Comparison of ENCODE assay signal across 14 mouse cellular contexts in the genomic region with DNA sequence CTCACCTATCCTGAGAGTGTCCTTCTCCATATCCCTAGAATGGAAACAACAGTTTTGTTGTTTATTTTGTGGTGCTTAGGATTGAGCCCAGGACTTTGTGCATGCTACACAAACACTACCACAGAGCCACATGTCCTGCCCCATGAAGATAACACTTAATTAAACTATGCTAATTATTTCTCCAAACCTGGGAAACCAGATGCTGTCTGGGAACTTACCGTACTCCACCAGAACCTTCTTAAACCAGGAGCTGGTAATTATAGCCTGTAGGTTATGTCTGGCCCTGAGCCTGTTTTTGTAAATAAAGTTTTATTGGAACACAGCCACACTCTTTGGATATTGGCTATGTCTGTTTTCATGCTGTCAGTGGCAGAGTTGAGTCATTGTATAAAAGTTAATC. TPM values are rescaled to one million over a fixed set of nuclear protein-coding genes. Genes with fewer than 3 reads are reported as not detected.
DNase-seq lines count a peak whose midpoint lies in the region; ATAC-seq and TF ChIP-seq lines count a peak whose summit lies in the region.
"Had no signal": no experiment of that assay in that cellular context is flagged by ENCODE, and none has a peak within 500 bp of the region (broad histone marks: within the 10 kb centered on the region; RNA-seq: fewer than 3 reads in every experiment).

No protein-coding gene starts in this region.

- TF ChIP-seq RAD21 in MEL (IDR thresholded peaks at IDR 0.05; ENCODE audit: low read depth, low read length): no peak

- TF ChIP-seq CTCF in hindbrain, postnatal 0 days (IDR thresholded peaks at IDR 0.05; ENCODE audit: low read depth): no peak
- no peak for TF ChIP-seq CTCF in MEL (IDR thresholded peaks at IDR 0.05 in 2 of 3, conservative IDR thresholded peaks at IDR 0.05 in 1 of 3; ENCODE audit: control insufficient read depth in 1 of 3, insufficient read depth in 1 of 3, low read depth in 2 of 3, low read length in 3 of 3, poor library complexity in 1 of 3, severe bottlenecking in 1 of 3)

- H3K27ac ChIP-seq in hindbrain, embryonic 10.5 days: no peak overlapping the region
- no peak overlapping the region for H3K27ac ChIP-seq in hindbrain, postnatal 0 days
- peak overlapping the region; percentile 92 for H3K27ac ChIP-seq in MEL (ENCODE audit: control insufficient read depth, low read depth, low read length)
- 0 out of 2 replicates have a peak overlapping the region, but pooled peaks have one; percentile 19 for H3K27ac ChIP-seq in embryonic facial prominence, embryonic 10.5 days (replicated peaks)
- H3K27ac ChIP-seq in liver, embryonic 12.5 days: peak overlapping the region; percentile 99

- no peak for TF ChIP-seq POLR2A in MEL (IDR thresholded peaks at IDR 0.05; ENCODE audit: control insufficient read depth in 1 of 2, insufficient read depth in 1 of 2, low read depth in 1 of 2, low read length in 2 of 2, poor library complexity in 1 of 2)

- DNase-seq in hindbrain, embryonic 10.5 days (ENCODE audit: low spot score): no peak
- no peak for DNase-seq in hindbrain, postnatal 0 days (ENCODE audit: low spot score)
- no peak for DNase-seq in MEL (ENCODE audit: low read depth, low spot score)
- DNase-seq in embryonic facial prominence, embryonic 10.5 days (ENCODE audit: low spot score): no peak
- DNase-seq in urinary bladder, postnatal 4 days (ENCODE audit: low spot score in 2 of 2): no peak
- no peak for DNase-seq in gastrocnemius, postnatal 25 days
- no peak for DNase-seq in cerebellum, postnatal 36 days
- DNase-seq: adrenal gland, adult 2 months; cerebellum, postnatal 10 days; kidney, adult 18-20 months; kidney, postnatal 36 days; layer of hippocampus, postnatal 36 days had no signal

- no peak overlapping the region for H3K9ac ChIP-seq in hindbrain, postnatal 0 days (replicated peaks; ENCODE audit: low read length)
- H3K9ac ChIP-seq in MEL (ENCODE audit: control insufficient read depth, low read depth, low read length, poor library complexity, severe bottlenecking): peak overlapping the region; percentile 44
- H3K9ac ChIP-seq in liver, embryonic 12.5 days: peak overlapping the region; percentile 99

- no peak for ATAC-seq in hindbrain, postnatal 0 days
- no peak for ATAC-seq in liver, embryonic 12.5 days

- peaks cover 15% of the 10 kb centered on the region for H3K27me3 ChIP-seq in hindbrain, embryonic 10.5 days (ENCODE audit: insufficient read depth, poor library complexity, severe bottlenecking)
- no peaks in the 10 kb centered on the region for H3K27me3 ChIP-seq in hindbrain, postnatal 0 days (ENCODE audit: insufficient read depth, low read length)
- no peaks in the 10 kb centered on the region for H3K27me3 ChIP-seq in MEL (ENCODE audit: control insufficient read depth in 1 of 2, insufficient read depth in 2 of 2, low read length in 2 of 2)
- H3K27me3 ChIP-seq in embryonic facial prominence, embryonic 10.5 days (replicated peaks; ENCODE audit: low read depth, poor library complexity, severe bottlenecking): peaks cover 6% of the 10 kb centered on the region; the same call in 1 of the 2 replicates
- H3K27me3 ChIP-seq in liver, embryonic 12.5 days (replicated peaks): no peaks in the 10 kb centered on the region

- peak overlapping the region; percentile 76; the same call in 1 of the 2 replicates for H3K4me3 ChIP-seq in hindbrain, embryonic 10.5 days
- H3K4me3 ChIP-seq in hindbrain, postnatal 0 days (ENCODE audit: low read length): no peak overlapping the region
- H3K4me3 ChIP-seq in MEL (ENCODE audit: control insufficient read depth in 1 of 2, insufficient read depth in 1 of 2, low read depth in 2 of 2, low read length in 2 of 2): peak overlapping the region; percentile 42 to 48
- H3K4me3 ChIP-seq in embryonic facial prominence, embryonic 10.5 days: peak overlapping the region; percentile 23; the same call in 1 of the 2 replicates
- peak overlapping the region; percentile 98 for H3K4me3 ChIP-seq in liver, embryonic 12.5 days

- peaks cover 64% of the 10 kb centered on the region for H3K79me2 ChIP-seq in MEL (ENCODE audit: control insufficient read depth, insufficient read depth, low read length, poor library complexity)

- peaks cover 40% of the 10 kb centered on the region for H3K4me1 ChIP-seq in hindbrain, embryonic 10.5 days (replicated peaks)
- peaks cover 6% of the 10 kb centered on the region; the same call in 1 of the 2 replicates for H3K4me1 ChIP-seq in hindbrain, postnatal 0 days (ENCODE audit: insufficient read depth, low read length)
- peaks cover 36 to 51% of the 10 kb centered on the region in 2 experiments for H3K4me1 ChIP-seq in MEL (ENCODE audit: control insufficient read depth in 1 of 2, insufficient read depth in 2 of 2, low read length in 2 of 2)
- H3K4me1 ChIP-seq in embryonic facial prominence, embryonic 10.5 days: peaks cover 47% of the 10 kb centered on the region
- peaks cover 79% of the 10 kb centered on the region for H3K4me1 ChIP-seq in liver, embryonic 12.5 days

- H3K9me3 ChIP-seq in hindbrain, embryonic 10.5 days: no peaks in the 10 kb centered on the region
- no peaks in the 10 kb centered on the region for H3K9me3 ChIP-seq in hindbrain, postnatal 0 days (ENCODE audit: low read length)
- no peaks in the 10 kb centered on the region for H3K9me3 ChIP-seq in MEL (replicated peaks; ENCODE audit: insufficient read depth, low read length)
- no peaks in the 10 kb centered on the region for H3K9me3 ChIP-seq in embryonic facial prominence, embryonic 10.5 days
- H3K9me3 ChIP-seq in liver, embryonic 12.5 days (replicated peaks): no peaks in the 10 kb centered on the region
- H3K9me3 ChIP-seq: midbrain, embryonic 10.5 days had no signal

- no peak for TF ChIP-seq EP300 in MEL (IDR thresholded peaks at IDR 0.05; ENCODE audit: low read depth in 1 of 2, low read length in 2 of 2)

- no peak overlapping the region for H3K4me2 ChIP-seq in hindbrain, postnatal 0 days (ENCODE audit: low read depth, low read length)
- peak overlapping the region; percentile 75 for H3K4me2 ChIP-seq in liver, embryonic 12.5 days

- no peaks in the 10 kb centered on the region for H3K36me3 ChIP-seq in hindbrain, embryonic 10.5 days
- no peaks in the 10 kb centered on the region for H3K36me3 ChIP-seq in hindbrain, postnatal 0 days (ENCODE audit: insufficient read depth, low read length)
- H3K36me3 ChIP-seq in MEL (ENCODE audit: control insufficient read depth in 1 of 2, insufficient read depth in 2 of 2, low read length in 2 of 2): peaks cover 27 to 61% of the 10 kb centered on the region in 2 experiments
- H3K36me3 ChIP-seq in embryonic facial prominence, embryonic 10.5 days (replicated peaks): no peaks in the 10 kb centered on the region
- H3K36me3 ChIP-seq in liver, embryonic 12.5 days: peaks cover 54% of the 10 kb centered on the region
- H3K36me3 ChIP-seq: midbrain, embryonic 10.5 days had no signal

- 82% methylated on average over 1 of the region's 1 CpGs for WGBS in hindbrain, embryonic 10.5 days
- 60% methylated on average over 1 of the region's 1 CpGs for WGBS in hindbrain, postnatal 0 days
- WGBS in embryonic facial prominence, embryonic 10.5 days: 71% methylated on average over 1 of the region's 1 CpGs
- 59% methylated on average over 1 of the region's 1 CpGs for WGBS in liver, embryonic 12.5 days (ENCODE audit: insufficient replicate concordance)

TF ChIP-seq in MEL, 35 proteins besides CTCF, POLR2A, EP300 and RAD21 (continues in another document):
- TF ChIP-seq MXI1 (IDR thresholded peaks at IDR 0.05; ENCODE audit: low read depth, low read length): no peak
- TF ChIP-seq NRF1 (IDR thresholded peaks at IDR 0.05; ENCODE audit: insufficient read depth, low read depth, low read length, poor library complexity, severe bottlenecking): no peak
- no peak for TF ChIP-seq ELF1 (IDR thresholded peaks at IDR 0.05; ENCODE audit: low read depth, low read length)
- TF ChIP-seq RCOR1 (IDR thresholded peaks at IDR 0.05; ENCODE audit: low read depth, low read length): no peak
- TF ChIP-seq BHLHE40 (IDR thresholded peaks at IDR 0.05; ENCODE audit: borderline replicate concordance, low read depth, low read length): no peak

RNA-seq across cellular contexts. Expression of a gene that starts 3.4 kb away (rescaled TPM):
- 10.8 and 11.0 TPM in 2 replicates for polyA plus RNA-seq in hindbrain, embryonic 10.5 days (2016; fragmentation: Nextera tagmentation; extraction: Ambion mirVana)
- total RNA-seq in hindbrain, postnatal 0 days (2014; rRNA removed): 5.6 and 10.7 TPM in 2 replicates
- polyA plus RNA-seq in hindbrain, postnatal 0 days (2015; fragmentation: Nextera tagmentation; extraction: Ambion mirVana): 1.9 and 2.8 TPM in 2 replicates
- total RNA-seq in MEL (2012; rRNA removed): 37.1 and 49.9 TPM in 2 replicates
- polyA plus RNA-seq in MEL (2012; ENCODE audit: insufficient read depth in 1 of 2, insufficient read length in 2 of 2, low read depth in 1 of 2, low replicate concordance in 2 of 2, missing spikeins in 1 of 2): 100 to 1,000 TPM in 1 of 2 experiments, not detected in 1; 116 TPM
- polyA plus RNA-seq in embryonic facial prominence, embryonic 10.5 days (2016; fragmentation: Nextera tagmentation; extraction: Ambion mirVana): 10.9 and 11.9 TPM in 2 replicates
- 59.0 and 62.7 TPM in 2 replicates for polyA plus RNA-seq in liver, embryonic 12.5 days (2016; fragmentation: Nextera tagmentation; extraction: Ambion mirVana)
- total RNA-seq in gastrocnemius, postnatal 25 days (2021): 1 to 10 TPM; 4.2 to 4.5 TPM

RNA-seq across cellular contexts. Expression of a gene that starts 30.2 kb away (rescaled TPM):
- 79.0 and 84.9 TPM in 2 replicates for polyA plus RNA-seq in hindbrain, embryonic 10.5 days (2016; fragmentation: Nextera tagmentation; extraction: Ambion mirVana)
- total RNA-seq in hindbrain, postnatal 0 days (2014; rRNA removed): 64.4 and 69.0 TPM in 2 replicates
- polyA plus RNA-seq in hindbrain, postnatal 0 days (2015; fragmentation: Nextera tagmentation; extraction: Ambion mirVana): 59.0 and 66.6 TPM in 2 replicates
- 81.4 and 83.1 TPM in 2 replicates for total RNA-seq in MEL (2012; rRNA removed)
- 100 to 1,000 TPM in 1 of 2 experiments, 10 to 100 TPM in 1; 95.4 to 100 TPM for polyA plus RNA-seq in MEL (2012; ENCODE audit: insufficient read depth in 1 of 2, insufficient read length in 2 of 2, low read depth in 1 of 2, low replicate concordance in 2 of 2, missing spikeins in 1 of 2)
- polyA plus RNA-seq in embryonic facial prominence, embryonic 10.5 days (2016; fragmentation: Nextera tagmentation; extraction: Ambion mirVana): 84.2 and 96.8 TPM in 2 replicates
- polyA plus RNA-seq in liver, embryonic 12.5 days (2016; fragmentation: Nextera tagmentation; extraction: Ambion mirVana): 48.1 and 49.5 TPM in 2 replicates
- total RNA-seq in gastrocnemius, postnatal 25 days (2021): 10 to 100 TPM; 16.9 to 19.6 TPM

RNA-seq across cellular contexts. Expression of a gene that starts 44.2 kb away (rescaled TPM):
- 119 TPM in 2 replicates for polyA plus RNA-seq in hindbrain, embryonic 10.5 days (2016; fragmentation: Nextera tagmentation; extraction: Ambion mirVana)
- 107 and 109 TPM in 2 replicates for total RNA-seq in hindbrain, postnatal 0 days (2014; rRNA removed)
- 158 and 159 TPM in 2 replicates for polyA plus RNA-seq in hindbrain, postnatal 0 days (2015; fragmentation: Nextera tagmentation; extraction: Ambion mirVana)
- total RNA-seq in MEL (2012; rRNA removed): 51.8 and 59.1 TPM in 2 replicates
- polyA plus RNA-seq in MEL (2012; ENCODE audit: insufficient read depth in 1 of 2, insufficient read length in 2 of 2, low read depth in 1 of 2, low replicate concordance in 2 of 2, missing spikeins in 1 of 2): 10 to 100 TPM in 1 of 2 experiments, not detected in 1; 82.4 TPM
- 116 and 122 TPM in 2 replicates for polyA plus RNA-seq in embryonic facial prominence, embryonic 10.5 days (2016; fragmentation: Nextera tagmentation; extraction: Ambion mirVana)
- 58.2 and 61.3 TPM in 2 replicates for polyA plus RNA-seq in liver, embryonic 12.5 days (2016; fragmentation: Nextera tagmentation; extraction: Ambion mirVana)
- 10 to 100 TPM; 38.8 to 40.7 TPM for total RNA-seq in gastrocnemius, postnatal 25 days (2021)

Comparison
In these comparisons a context has a peak if more than half of its experiments do, and no peak if none do; other contexts are left out.
1. H3K27ac ChIP-seq: peak in MEL (single experiment), embryonic facial prominence, embryonic 10.5 days (single experiment) and liver, embryonic 12.5 days (single experiment); none in hindbrain, embryonic 10.5 days (single experiment) and hindbrain, postnatal 0 days (single experiment).